Mouse (Mus musculus) lung, postnatal 0 days (tissue): Measurements from ENCODE around the gene Msi1. TPM values are rescaled to one million over a fixed set of nuclear protein-coding genes. Genes with fewer than 3 reads are reported as not detected.
A peak's percentile ranks its signal among the peaks of the same experiment; 100 is the strongest.

Experiments used
- ATAC-seq: fragments of 200-750 bp; cut with Nextera tagmentation; 2 replicates; pipeline ENCODE4 v1.8.0; 2017; ENCODE audit warnings: moderate library complexity
- DNase-seq: peaks from one replicate; pipeline ENCODE4 v3.0.0-alpha.2; 2016; ENCODE audit warnings: low spot score
- H3K27ac ChIP-seq: fragments of 300-500 bp; sonication (generic); 2 replicates; pipeline ENCODE4 v1.5.1; 2014; ENCODE audit warnings: antibody characterized with exemption, mild to moderate bottlenecking, low read length, mixed read lengths
- H3K27me3 ChIP-seq: fragments of 300-500 bp; sonication (generic); replicated peaks from 2 replicates; pipeline ENCODE4 v1.6.1; 2014; ENCODE audit warnings: low read length, mixed read lengths; ENCODE audit not compliant: insufficient read depth
- H3K36me3 ChIP-seq: fragments of 300-500 bp; sonication (generic); 2 replicates; pipeline ENCODE4 v1.6.1; 2014; ENCODE audit warnings: low read length, mixed read lengths; ENCODE audit not compliant: insufficient read depth
- H3K4me1 ChIP-seq: fragments of 300-500 bp; sonication (generic); 2 replicates; pipeline ENCODE4 v1.6.1; 2014; ENCODE audit warnings: antibody characterized with exemption, low read depth, low read length, mixed read lengths; ENCODE audit not compliant: insufficient read depth
- H3K4me2 ChIP-seq: fragments of 300-500 bp; sonication (generic); replicated peaks from 2 replicates; pipeline ENCODE4 v1.6.1; 2014; ENCODE audit warnings: low read depth, mild to moderate bottlenecking, low read length, moderate library complexity, mixed read lengths
- H3K4me3 ChIP-seq: fragments of 300-500 bp; sonication (generic); 2 replicates; pipeline ENCODE4 v1.5.1; 2014; ENCODE audit warnings: low read depth, low read length
- H3K9ac ChIP-seq: fragments of 300-500 bp; sonication (generic); replicated peaks from 2 replicates; pipeline ENCODE4 v1.6.1; 2014; ENCODE audit warnings: low read depth, mild to moderate bottlenecking
- H3K9me3 ChIP-seq: fragments of 300-500 bp; sonication (generic); 2 replicates; pipeline ENCODE4 v1.6.1; 2016; ENCODE audit warnings: low read length, mixed read lengths
- CTCF ChIP-seq: IDR thresholded peaks from 2 replicates; pipeline ENCODE4 v1.5.1; 2016; ENCODE audit warnings: antibody characterized with exemption, mild to moderate bottlenecking
- EP300 ChIP-seq: IDR thresholded peaks from 2 replicates; pipeline ENCODE4 v1.6.1; 2016; ENCODE audit warnings: antibody characterized with exemption, mild to moderate bottlenecking, control low read depth
- WGBS: fragments of 180-500 bp; shearing (Covaris S2); extraction: QIAGEN DNeasy Blood & Tissue Kit; methylation state at CpG from one replicate; pipeline ENCODE4 v1.1.7; 2014; 5-methylcytosine and 5-hydroxymethylcytosine counted together
- polyA plus RNA-seq: library from polyadenylated mRNA; unstranded; fragments of >200 nt; fragmentation: Nextera tagmentation; extraction: Ambion mirVana; gene quantifications from 2 replicates; pipeline ENCODE4 v1.2.1, GENCODE M21; 2015

Msi1 gene
- polyA plus RNA-seq, 1 experiment from 2014 or later = 1.2 TPM

DNA sequence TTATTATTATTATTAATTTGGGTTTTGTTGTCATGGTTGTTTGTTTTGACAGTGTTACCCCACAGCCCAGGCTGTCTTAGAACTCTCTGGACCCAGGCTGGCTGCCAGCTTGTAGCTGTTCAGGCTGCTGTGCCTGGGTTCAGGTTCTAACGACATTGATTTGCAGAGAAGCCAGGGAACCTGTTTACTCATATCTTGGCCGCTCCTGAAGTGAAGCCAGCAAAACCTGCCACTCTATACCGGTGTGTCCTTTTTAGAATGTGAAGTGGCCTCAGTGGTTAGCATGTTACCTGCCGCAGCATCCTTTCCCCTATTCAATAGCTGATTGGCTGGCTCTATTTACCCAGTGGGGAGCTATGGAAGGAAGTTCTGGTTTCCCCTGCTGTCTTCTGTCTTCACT lies 57.3 kb downstream of the Msi1 start:
- 39% methylated on average over 4 of the region's 4 CpGs for WGBS
- ATAC-seq (no peak), DNase-seq (no peak)
- Histone ChIP-seq H3K9me3 (no peaks in the 10 kb centered on the region), H3K4me2 (no peak overlapping the region), H3K27me3 (no peaks in the 10 kb centered on the region), H3K4me1 (peaks cover 4% of the 10 kb centered on the region; the same call in 1 of the 2 replicates), H3K27ac (no peak overlapping the region), H3K4me3 (no peak overlapping the region), H3K9ac (no peak overlapping the region), H3K36me3 (no peaks in the 10 kb centered on the region)
- TF ChIP-seq EP300 (no peak), CTCF (no peak)

DNA sequence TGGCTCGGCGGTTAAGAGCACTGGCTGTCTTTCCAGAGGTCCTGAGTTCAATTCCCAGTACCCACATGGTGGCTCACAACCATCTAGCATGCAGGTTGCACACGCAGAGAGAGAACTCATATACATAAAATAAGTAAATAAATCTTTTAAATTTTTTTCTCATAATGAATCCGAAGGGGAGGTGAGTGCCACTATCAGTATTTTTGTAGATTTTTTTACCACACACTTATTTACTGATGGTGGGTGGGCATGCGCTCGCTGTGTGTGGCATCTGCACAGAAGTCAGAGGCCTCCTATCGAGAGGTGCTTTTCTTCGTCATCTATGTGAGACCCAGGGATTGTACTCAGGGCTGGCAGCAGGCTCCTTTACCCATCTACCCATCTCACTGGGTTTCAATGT lies 58.0 kb downstream of the Msi1 start:
- H3K4me2 ChIP-seq = no peak overlapping the region
- no peak overlapping the region for H3K4me3 ChIP-seq
- DNase-seq = no peak
- no peaks in the 10 kb centered on the region for H3K27me3 ChIP-seq
- no peaks in the 10 kb centered on the region for H3K9me3 ChIP-seq
- no peaks in the 10 kb centered on the region for H3K36me3 ChIP-seq
- no peak for ATAC-seq
- 71% methylated on average over 8 of the region's 8 CpGs for WGBS
- no peak for TF ChIP-seq EP300
- no peak for TF ChIP-seq CTCF
- no peak overlapping the region for H3K9ac ChIP-seq
- no peak overlapping the region for H3K27ac ChIP-seq
- peaks cover 9% of the 10 kb centered on the region; the same call in 1 of the 2 replicates for H3K4me1 ChIP-seq

DNA sequence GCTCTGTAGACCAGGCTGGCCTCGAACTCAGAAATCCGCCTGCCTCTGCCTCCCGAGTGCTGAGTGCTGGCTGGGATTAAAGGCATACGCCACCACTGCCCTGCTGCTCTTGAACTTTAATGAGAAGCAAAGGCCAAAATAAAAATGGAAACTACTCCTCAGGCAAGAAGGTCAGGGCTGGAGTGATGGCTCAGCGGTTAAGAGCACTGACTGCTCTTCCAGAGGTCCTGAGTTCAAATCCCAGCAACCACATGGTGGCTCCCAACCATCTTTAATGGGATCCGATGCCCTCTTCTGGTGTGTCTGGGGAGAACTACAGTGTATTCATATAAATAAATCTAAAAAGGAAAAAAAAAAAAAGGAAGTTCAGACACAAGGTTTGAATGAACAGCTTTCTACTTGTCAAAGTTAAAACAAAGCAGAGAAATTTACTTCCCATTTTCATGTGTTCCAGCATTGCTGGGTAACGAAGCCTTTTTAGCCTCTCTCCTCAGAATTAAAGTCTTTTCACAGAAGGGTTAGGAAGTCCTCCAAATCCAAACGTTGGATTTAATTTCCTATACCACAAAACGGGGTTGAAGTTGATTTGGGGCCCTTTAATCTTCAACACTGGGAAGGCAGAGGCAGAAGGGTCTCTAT lies 58.7 kb downstream of the Msi1 start:
- H3K4me3 ChIP-seq = no peak overlapping the region
- DNase-seq = no peak
- H3K27me3 ChIP-seq = no peaks in the 10 kb centered on the region
- TF ChIP-seq EP300 (no peak), CTCF (no peak)
- H3K9me3 ChIP-seq = no peaks in the 10 kb centered on the region
- H3K9ac ChIP-seq = no peak overlapping the region
- H3K4me1 ChIP-seq = peaks cover 9% of the 10 kb centered on the region; the same call in 1 of the 2 replicates
- no peak overlapping the region for H3K4me2 ChIP-seq
- no peaks in the 10 kb centered on the region for H3K36me3 ChIP-seq
- no peak overlapping the region for H3K27ac ChIP-seq
- no peak for ATAC-seq
- 70% methylated on average over 9 of the region's 9 CpGs for WGBS

DNA sequence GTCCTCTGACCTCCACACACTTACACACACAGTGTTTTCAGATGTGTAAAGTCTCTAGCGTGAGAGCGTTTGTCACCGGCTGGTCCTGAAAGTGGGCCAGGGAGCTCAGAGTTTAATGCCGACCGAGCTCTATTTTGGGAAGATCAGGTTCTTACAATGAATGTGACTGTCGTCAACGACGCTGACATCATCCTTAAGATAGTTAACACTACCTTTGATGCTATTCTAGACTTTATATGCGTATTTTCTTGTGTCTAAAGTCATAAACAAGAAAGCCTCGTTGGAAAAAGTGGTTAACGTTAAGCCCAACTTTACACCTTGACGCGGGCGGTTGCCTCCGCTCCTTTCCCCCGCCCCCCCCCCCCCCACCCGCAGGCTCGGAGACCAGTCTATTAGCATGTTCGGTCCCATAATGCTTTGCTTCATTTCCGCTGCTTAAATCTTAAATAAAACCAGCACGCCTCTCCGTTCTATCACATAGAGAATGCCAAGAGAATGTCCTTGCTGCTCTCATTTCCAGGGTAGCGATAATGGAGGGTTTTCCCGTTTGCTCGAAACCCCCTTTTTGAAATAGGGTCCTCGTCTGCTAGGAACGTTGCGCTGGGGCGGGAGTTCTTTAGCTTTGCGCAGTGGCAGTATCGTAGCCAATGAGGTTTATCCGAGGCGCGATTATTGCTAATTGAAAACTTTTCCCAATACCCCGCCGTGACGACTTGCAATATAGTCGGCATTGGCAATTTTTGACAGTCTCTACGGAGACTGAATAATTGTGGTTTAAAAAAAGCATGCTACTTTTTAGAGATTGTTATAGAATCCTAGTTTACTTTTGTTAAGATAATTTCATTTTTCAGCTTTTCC lies 59.7 kb downstream of the Msi1 start:
- Histone ChIP-seq H3K27me3 (no peaks in the 10 kb centered on the region), H3K27ac (peak overlapping the region; percentile 100), H3K36me3 (no peaks in the 10 kb centered on the region), H3K9ac (peak overlapping the region; percentile 72), H3K4me2 (peak overlapping the region; percentile 63), H3K4me1 (peaks cover 9% of the 10 kb centered on the region; the same call in 1 of the 2 replicates), H3K4me3 (peak overlapping the region; percentile 36), H3K9me3 (no peaks in the 10 kb centered on the region)
- TF ChIP-seq EP300 (peak; percentile 75), CTCF (no peak)
- DNase-seq (peak; percentile 87), ATAC-seq (peak; percentile 64)
- WGBS = under 1% methylated on average over 38 of the region's 39 CpGs

DNA sequence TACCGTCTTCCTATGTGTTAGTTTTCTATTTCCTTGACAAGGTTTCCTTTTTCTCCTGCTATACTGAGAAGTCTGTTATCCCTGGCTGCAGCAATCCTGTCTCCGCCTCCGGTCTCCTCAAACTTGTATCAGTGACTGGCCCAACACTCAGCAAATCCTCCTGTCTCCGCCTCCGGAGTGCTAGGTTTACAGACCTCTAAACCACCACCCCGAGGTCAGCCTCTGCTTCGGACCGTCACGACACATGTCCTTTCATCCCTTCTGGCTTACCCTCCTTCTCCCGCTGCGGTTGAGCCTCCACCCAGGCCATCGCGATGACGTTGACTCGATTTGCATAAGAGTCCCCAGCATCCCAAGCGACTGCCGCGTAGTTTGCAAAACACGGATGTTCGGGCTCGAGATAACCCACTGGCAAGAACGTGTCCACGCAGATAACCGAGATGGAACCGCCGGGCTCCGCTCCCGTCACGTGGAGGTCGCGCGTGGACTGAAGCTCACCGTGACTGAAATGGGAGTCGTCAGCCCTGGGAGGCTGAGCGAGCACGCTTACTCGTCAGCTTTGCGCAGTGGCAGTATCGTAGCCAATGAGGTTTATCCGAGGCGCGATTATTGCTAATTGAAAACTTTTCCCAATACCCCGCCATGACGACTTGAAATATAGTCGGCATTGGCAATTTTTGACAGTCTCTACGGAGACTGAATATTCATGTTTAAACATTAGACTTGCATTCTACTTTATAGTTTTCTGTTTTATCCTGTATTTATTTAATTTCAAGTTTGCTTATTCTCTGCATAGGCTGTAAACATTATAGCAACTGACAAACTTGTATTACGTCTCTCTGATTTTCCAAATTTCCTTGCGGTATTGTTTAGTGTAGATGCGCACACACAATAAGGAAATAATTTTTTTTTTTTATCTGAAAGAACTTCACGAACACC lies 60.6 kb downstream of the Msi1 start:
- no peaks in the 10 kb centered on the region for H3K27me3 ChIP-seq
- H3K27ac ChIP-seq = peak overlapping the region; percentile 100
- H3K4me3 ChIP-seq = peak overlapping the region; percentile 36
- ATAC-seq (peak; percentile 84), DNase-seq (peak; percentile 94)
- H3K9me3 ChIP-seq = no peaks in the 10 kb centered on the region
- H3K4me2 ChIP-seq = peak overlapping the region; percentile 63
- no peaks in the 10 kb centered on the region for H3K36me3 ChIP-seq
- peak overlapping the region; percentile 72 for H3K9ac ChIP-seq
- WGBS = 1% methylated on average over 50 of the region's 50 CpGs
- peaks cover 9% of the 10 kb centered on the region; the same call in 1 of the 2 replicates for H3K4me1 ChIP-seq
- TF ChIP-seq EP300 (no peak; the same call in 1 of the 2 replicates), CTCF (no peak)
